ENCODE assay signal across 28 mouse cellular contexts in the genomic region with DNA sequence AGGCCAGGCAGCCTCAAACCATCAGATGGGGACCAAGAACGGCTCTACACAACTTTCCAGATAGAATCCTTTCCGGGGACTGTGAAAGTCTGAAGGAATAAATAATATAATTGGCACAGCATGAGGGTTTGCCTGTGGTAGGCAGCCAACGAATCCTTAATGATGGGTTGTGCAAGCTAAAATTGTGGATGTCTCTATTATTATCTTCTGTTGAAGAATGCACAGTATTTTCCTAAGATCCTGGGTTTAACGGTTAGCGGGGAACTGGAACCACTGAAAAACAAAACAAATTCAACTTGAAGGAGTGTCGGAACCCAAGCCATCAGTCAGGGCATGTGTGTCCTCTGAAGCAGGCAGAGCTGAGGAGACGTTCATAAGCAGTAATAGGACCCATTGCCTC.
DNase-seq lines count a peak whose midpoint lies in the region; ATAC-seq lines count a peak whose summit lies in the region.
"Had no signal": no experiment of that assay in that cellular context is flagged by ENCODE, and none has a peak within 500 bp of the region (broad histone marks: within the 10 kb centered on the region; RNA-seq: fewer than 3 reads in every experiment).

No protein-coding gene starts in this region.

- no peak overlapping the region for H3K4me3 ChIP-seq in lung, embryonic 16.5 days (ENCODE audit: low read length)
- no peak overlapping the region for H3K4me3 ChIP-seq in midbrain, embryonic 11.5 days (ENCODE audit: low read depth, low read length)
- no peak overlapping the region for H3K4me3 ChIP-seq in midbrain, embryonic 10.5 days
- H3K4me3 ChIP-seq: embryonic facial prominence, embryonic 12.5 days; erythroblast, embryonic 14.5 days; forebrain, embryonic 12.5 days; forebrain, embryonic 15.5 days; gastrocnemius, adult 2 months; heart, adult 2 months; heart, embryonic 10.5 days; heart, embryonic 13.5 days; hindbrain, embryonic 12.5 days; hindbrain, embryonic 15.5 days had no signal

- H3K4me1 ChIP-seq in lung, embryonic 16.5 days (replicated peaks; ENCODE audit: control insufficient read depth, insufficient read depth, low read length): no peaks in the 10 kb centered on the region
- no peaks in the 10 kb centered on the region for H3K4me1 ChIP-seq in midbrain, embryonic 11.5 days (ENCODE audit: control insufficient read depth, insufficient read depth, low read length)
- no peaks in the 10 kb centered on the region for H3K4me1 ChIP-seq in midbrain, embryonic 10.5 days
- H3K4me1 ChIP-seq: embryonic facial prominence, embryonic 12.5 days; forebrain, embryonic 12.5 days; forebrain, embryonic 15.5 days; heart, embryonic 10.5 days; heart, embryonic 13.5 days; hindbrain, embryonic 12.5 days; hindbrain, embryonic 15.5 days had no signal

- no peak for DNase-seq in frontal cortex, postnatal 25 days (ENCODE audit: low spot score in 2 of 2)
- no peak for DNase-seq in lung, postnatal 4 days
- DNase-seq in midbrain, embryonic 11.5 days (ENCODE audit: low spot score, missing footprints): peak; percentile 45
- no peak for DNase-seq in midbrain, embryonic 10.5 days (ENCODE audit: low spot score)
- peak; percentile 29 for DNase-seq in telencephalon, adult 2 months (ENCODE audit: low read depth, low spot score)
- no peak for DNase-seq in right cerebral cortex, postnatal 4 days
- DNase-seq: adrenal gland, adult 8-10 months; adrenal gland, postnatal 25 days; B cell, adult 2 months; cerebellum, adult 18-20 months; cerebellum, adult 9-10 months; cerebellum, postnatal 14 days; gastrocnemius, adult 2 months; gastrocnemius, postnatal 25 days; heart, adult 2 months had no signal

- no peak overlapping the region for H3K4me2 ChIP-seq in lung, embryonic 16.5 days (ENCODE audit: low read depth, low read length)
- H3K4me2 ChIP-seq in midbrain, embryonic 11.5 days: no peak overlapping the region
- H3K4me2 ChIP-seq: embryonic facial prominence, embryonic 12.5 days; forebrain, embryonic 12.5 days; forebrain, embryonic 15.5 days; heart, embryonic 13.5 days; hindbrain, embryonic 12.5 days; hindbrain, embryonic 15.5 days had no signal

- H3K9ac ChIP-seq in lung, embryonic 16.5 days (ENCODE audit: low read length): no peak overlapping the region
- H3K9ac ChIP-seq in midbrain, embryonic 11.5 days (ENCODE audit: low read length): no peak overlapping the region
- H3K9ac ChIP-seq: embryonic facial prominence, embryonic 12.5 days; forebrain, embryonic 12.5 days; forebrain, embryonic 15.5 days; heart, embryonic 13.5 days; hindbrain, embryonic 12.5 days; hindbrain, embryonic 15.5 days had no signal

- WGBS in lung, embryonic 16.5 days: 59% methylated on average over 7 of the region's 7 CpGs
- 89% methylated on average over 7 of the region's 7 CpGs for WGBS in midbrain, embryonic 11.5 days
- WGBS in midbrain, embryonic 10.5 days: 88% methylated on average over 7 of the region's 7 CpGs

- peak; percentile 25; the same call in 1 of the 2 replicates for ATAC-seq in frontal cortex, adult (ENCODE audit: low TSS enrichment)
- 0 out of 2 replicates have a peak, but pooled peaks have one; percentile 31 for ATAC-seq in lung, embryonic 16.5 days (ENCODE audit: low read depth)
- ATAC-seq in midbrain, embryonic 11.5 days (ENCODE audit: low FRiP score): no peak
- ATAC-seq: activated CD4-positive, CD25-positive, alpha-beta regulatory T cell, adult 4 months; forebrain, embryonic 15.5 days had no signal

- no peak overlapping the region; the same call in 1 of the 2 replicates for H3K27ac ChIP-seq in lung, embryonic 16.5 days (ENCODE audit: low read length)
- no peak overlapping the region for H3K27ac ChIP-seq in midbrain, embryonic 11.5 days (ENCODE audit: low read depth, low read length)
- no peak overlapping the region for H3K27ac ChIP-seq in midbrain, embryonic 10.5 days (replicated peaks)
- H3K27ac ChIP-seq: embryonic facial prominence, embryonic 12.5 days; forebrain, embryonic 12.5 days; forebrain, embryonic 15.5 days; gastrocnemius, adult 2 months; heart, adult 2 months; heart, embryonic 10.5 days; heart, embryonic 13.5 days; hindbrain, embryonic 12.5 days; hindbrain, embryonic 15.5 days had no signal

- no peaks in the 10 kb centered on the region for H3K36me3 ChIP-seq in lung, embryonic 16.5 days (ENCODE audit: control insufficient read depth, insufficient read depth, low read length)
- H3K36me3 ChIP-seq in midbrain, embryonic 11.5 days (ENCODE audit: control insufficient read depth, insufficient read depth, low read length): no peaks in the 10 kb centered on the region
- peaks cover 7% of the 10 kb centered on the region; the same call in 1 of the 2 replicates for H3K36me3 ChIP-seq in midbrain, embryonic 10.5 days
- H3K36me3 ChIP-seq: embryonic facial prominence, embryonic 12.5 days; forebrain, embryonic 12.5 days; forebrain, embryonic 15.5 days; G1E; heart, embryonic 10.5 days; heart, embryonic 13.5 days had no signal

- H3K9me3 ChIP-seq in lung, embryonic 16.5 days (ENCODE audit: control insufficient read depth, low read length): no peaks in the 10 kb centered on the region
- no peaks in the 10 kb centered on the region for H3K9me3 ChIP-seq in midbrain, embryonic 11.5 days (ENCODE audit: control insufficient read depth, low read length)
- no peaks in the 10 kb centered on the region for H3K9me3 ChIP-seq in midbrain, embryonic 10.5 days (replicated peaks)
- H3K9me3 ChIP-seq: embryonic facial prominence, embryonic 12.5 days; forebrain, embryonic 12.5 days; forebrain, embryonic 15.5 days; G1E; heart, embryonic 10.5 days; heart, embryonic 13.5 days; hindbrain, embryonic 12.5 days; hindbrain, embryonic 15.5 days had no signal

- no peaks in the 10 kb centered on the region for H3K27me3 ChIP-seq in lung, embryonic 16.5 days (ENCODE audit: control insufficient read depth, insufficient read depth, low read depth, low read length)
- no peaks in the 10 kb centered on the region for H3K27me3 ChIP-seq in midbrain, embryonic 11.5 days (ENCODE audit: control insufficient read depth, insufficient read depth, low read length)
- H3K27me3 ChIP-seq in midbrain, embryonic 10.5 days (ENCODE audit: low read depth, poor library complexity, severe bottlenecking): no peaks in the 10 kb centered on the region
- H3K27me3 ChIP-seq: CH12.LX; embryonic facial prominence, embryonic 12.5 days; forebrain, embryonic 12.5 days; forebrain, embryonic 15.5 days; heart, embryonic 13.5 days; hindbrain, embryonic 12.5 days; hindbrain, embryonic 15.5 days had no signal

Comparison
In these comparisons a context has a peak if more than half of its experiments do, and no peak if none do; other contexts are left out.
1. DNase-seq: peak in midbrain, embryonic 11.5 days (single experiment) and telencephalon, adult 2 months (single experiment); none in frontal cortex, postnatal 25 days (0 of 2), lung, postnatal 4 days (0 of 2), midbrain, embryonic 10.5 days (single experiment) and right cerebral cortex, postnatal 4 days (single experiment).